Mouse (Mus musculus): Measurements from ENCODE around the gene Amh. TPM values are rescaled to one million over a fixed set of nuclear protein-coding genes. Genes with fewer than 3 reads are reported as not detected.

Gene Amh
- polyA plus RNA-seq, 1 experiment: 3.2 TPM

DNA sequence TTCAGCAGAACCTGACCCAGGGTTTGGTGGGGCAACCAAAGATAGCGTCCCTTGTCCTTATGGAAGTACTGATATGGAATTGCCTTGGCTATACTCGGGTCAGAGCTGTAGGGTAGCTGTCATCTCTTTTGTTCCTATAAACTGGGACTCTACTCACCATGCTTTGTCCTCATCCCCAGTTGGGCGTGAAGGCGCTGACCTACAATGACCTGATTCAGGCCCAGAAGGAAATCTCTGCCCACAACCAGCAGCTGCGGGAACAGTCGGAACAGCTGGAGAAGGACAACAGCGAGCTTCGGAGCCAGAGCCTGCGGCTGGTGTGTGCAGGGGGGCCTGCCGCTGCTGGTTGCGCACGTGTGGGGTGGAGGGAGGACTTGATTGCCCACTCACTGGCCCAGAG is 20.2 kb upstream of the Amh start:
- H3K27me3 ChIP-seq (ENCODE audit: control insufficient read depth, insufficient read depth, low read length): no peaks in the 10 kb centered on the region
- H3K27ac ChIP-seq (ENCODE audit: control insufficient read depth, insufficient read depth, low read depth, low read length): no peak overlapping the region
- H3K4me3 ChIP-seq (ENCODE audit: control insufficient read depth, low read depth, low read length): no peak overlapping the region
- TF ChIP-seq CTCF (IDR thresholded peaks at IDR 0.05; ENCODE audit: control insufficient read depth, insufficient read depth, insufficient replicate concordance, low read depth, low read length) (no peak), POLR2A (IDR thresholded peaks at IDR 0.05; ENCODE audit: control insufficient read depth, low read depth, low read length) (no peak)
- no peaks in the 10 kb centered on the region; the same call in none of the 2 replicates for H3K36me3 ChIP-seq (ENCODE audit: control insufficient read depth, insufficient read depth, low read length)
- H3K4me1 ChIP-seq (ENCODE audit: control insufficient read depth, insufficient read depth, low read length): no peaks in the 10 kb centered on the region

GRCm38 (mm10) chr10:80785963-80786362 is 19.1 kb upstream of the Amh start:
- H3K36me3 ChIP-seq (ENCODE audit: control insufficient read depth, insufficient read depth, low read length): no peaks in the 10 kb centered on the region; the same call in none of the 2 replicates
- H3K27me3 ChIP-seq (ENCODE audit: control insufficient read depth, insufficient read depth, low read length): no peaks in the 10 kb centered on the region
- H3K4me3 ChIP-seq (ENCODE audit: control insufficient read depth, low read depth, low read length): no peak overlapping the region
- TF ChIP-seq POLR2A (IDR thresholded peaks at IDR 0.05; ENCODE audit: control insufficient read depth, low read depth, low read length): no peak
- no peak for TF ChIP-seq CTCF (IDR thresholded peaks at IDR 0.05; ENCODE audit: control insufficient read depth, insufficient read depth, insufficient replicate concordance, low read depth, low read length)
- H3K4me1 ChIP-seq (ENCODE audit: control insufficient read depth, insufficient read depth, low read length): no peaks in the 10 kb centered on the region
- no peak overlapping the region for H3K27ac ChIP-seq (ENCODE audit: control insufficient read depth, insufficient read depth, low read depth, low read length)

DNA sequence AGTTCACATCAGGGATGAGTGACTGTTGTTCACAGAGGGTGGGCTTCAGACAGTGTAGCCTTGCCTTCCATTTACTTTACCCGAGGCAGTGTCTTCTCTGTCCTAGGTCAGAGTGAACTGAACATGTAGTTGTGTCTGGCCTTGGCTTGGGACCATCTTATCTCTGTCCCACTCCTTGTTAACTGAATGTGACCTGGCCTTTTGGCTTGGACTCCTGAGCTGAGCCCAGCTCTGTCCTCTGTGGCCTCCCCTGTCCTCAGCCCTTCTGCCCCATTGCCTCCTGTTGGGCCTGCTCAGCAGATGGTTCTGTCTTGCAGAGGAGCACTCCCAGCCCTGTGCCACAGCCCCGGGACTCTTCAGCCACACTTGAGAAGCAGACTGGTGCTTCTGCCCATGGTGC is 17.5 kb upstream of the Amh start:
- H3K4me3 ChIP-seq (ENCODE audit: control insufficient read depth, low read depth, low read length): no peak overlapping the region
- H3K27me3 ChIP-seq (ENCODE audit: control insufficient read depth, insufficient read depth, low read length): no peaks in the 10 kb centered on the region
- H3K4me1 ChIP-seq (ENCODE audit: control insufficient read depth, insufficient read depth, low read length): no peaks in the 10 kb centered on the region; the same call in none of the 2 replicates
- no peaks in the 10 kb centered on the region; the same call in none of the 2 replicates for H3K36me3 ChIP-seq (ENCODE audit: control insufficient read depth, insufficient read depth, low read length)
- no peak overlapping the region for H3K27ac ChIP-seq (ENCODE audit: control insufficient read depth, insufficient read depth, low read depth, low read length)
- TF ChIP-seq CTCF (IDR thresholded peaks at IDR 0.05; ENCODE audit: control insufficient read depth, insufficient read depth, insufficient replicate concordance, low read depth, low read length): no peak
- no peak for TF ChIP-seq POLR2A (IDR thresholded peaks at IDR 0.05; ENCODE audit: control insufficient read depth, low read depth, low read length)

DNA sequence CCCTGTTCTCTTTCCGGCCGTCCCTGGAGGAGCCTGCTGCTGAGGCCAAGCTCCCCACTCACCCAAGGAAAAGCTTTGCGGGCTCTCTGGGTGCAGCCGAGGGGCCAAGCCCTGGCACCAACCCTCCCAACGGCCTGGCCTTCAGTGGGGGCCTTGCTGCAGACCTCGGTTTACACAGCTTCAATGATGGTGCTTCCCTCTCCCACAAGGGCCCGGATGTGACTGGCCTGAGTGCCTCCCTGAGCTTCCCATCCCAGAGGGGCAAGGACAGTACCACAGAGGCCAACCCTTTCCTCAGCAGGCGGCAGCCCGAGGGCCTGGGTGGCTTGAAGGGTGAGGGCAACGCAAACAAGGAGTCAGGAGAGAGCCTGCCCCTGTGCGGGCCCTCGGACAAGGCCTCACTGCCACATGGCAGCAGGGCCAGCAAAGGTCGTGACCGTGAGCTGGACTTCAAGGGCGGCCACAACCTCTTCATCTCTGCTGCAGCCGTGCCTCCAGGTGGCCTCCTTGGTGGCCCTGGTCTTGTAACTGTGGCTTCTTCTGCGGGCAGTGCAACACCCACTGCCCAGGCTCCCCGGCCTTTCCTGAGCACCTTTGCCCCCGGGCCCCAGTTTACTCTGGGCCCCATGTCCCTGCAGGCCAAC is 14.2 kb upstream of the Amh start:
- Histone ChIP-seq H3K27me3 (ENCODE audit: control insufficient read depth, insufficient read depth, low read length) (no peaks in the 10 kb centered on the region), H3K4me3 (ENCODE audit: control insufficient read depth, low read depth, low read length) (no peak overlapping the region), H3K27ac (ENCODE audit: control insufficient read depth, insufficient read depth, low read depth, low read length) (no peak overlapping the region), H3K4me1 (ENCODE audit: control insufficient read depth, insufficient read depth, low read length) (no peaks in the 10 kb centered on the region; the same call in none of the 2 replicates), H3K36me3 (ENCODE audit: control insufficient read depth, insufficient read depth, low read length) (no peaks in the 10 kb centered on the region; the same call in 1 of the 2 replicates)
- TF ChIP-seq POLR2A (IDR thresholded peaks at IDR 0.05; ENCODE audit: control insufficient read depth, low read depth, low read length) (no peak), CTCF (IDR thresholded peaks at IDR 0.05; ENCODE audit: control insufficient read depth, insufficient read depth, insufficient replicate concordance, low read depth, low read length) (no peak; the same call in 1 of the 2 replicates)

GRCm38 (mm10) chr10:80791476-80792174 is 13.4 kb upstream of the Amh start:
- no peaks in the 10 kb centered on the region; the same call in none of the 2 replicates for H3K4me1 ChIP-seq (ENCODE audit: control insufficient read depth, insufficient read depth, low read length)
- TF ChIP-seq CTCF (IDR thresholded peaks at IDR 0.05; ENCODE audit: control insufficient read depth, insufficient read depth, insufficient replicate concordance, low read depth, low read length): no peak
- no peak for TF ChIP-seq POLR2A (IDR thresholded peaks at IDR 0.05; ENCODE audit: control insufficient read depth, low read depth, low read length)
- no peak overlapping the region for H3K4me3 ChIP-seq (ENCODE audit: control insufficient read depth, low read depth, low read length)
- no peaks in the 10 kb centered on the region for H3K27me3 ChIP-seq (ENCODE audit: control insufficient read depth, insufficient read depth, low read length)
- no peaks in the 10 kb centered on the region; the same call in 1 of the 2 replicates for H3K36me3 ChIP-seq (ENCODE audit: control insufficient read depth, insufficient read depth, low read length)
- H3K27ac ChIP-seq (ENCODE audit: control insufficient read depth, insufficient read depth, low read depth, low read length): no peak overlapping the region

- H3K4me1 ChIP-seq (ENCODE audit: control insufficient read depth, insufficient read depth, low read length): peaks cover 1% of the 10 kb centered on the region
- H3K36me3 ChIP-seq (ENCODE audit: control insufficient read depth, insufficient read depth, low read length): no peaks in the 10 kb centered on the region; the same call in 1 of the 2 replicates
- no peaks in the 10 kb centered on the region for H3K27me3 ChIP-seq (ENCODE audit: control insufficient read depth, insufficient read depth, low read length)
- no peak overlapping the region for H3K4me3 ChIP-seq (ENCODE audit: control insufficient read depth, low read depth, low read length)
- TF ChIP-seq CTCF (IDR thresholded peaks at IDR 0.05; ENCODE audit: control insufficient read depth, insufficient read depth, insufficient replicate concordance, low read depth, low read length): no peak
- TF ChIP-seq POLR2A (IDR thresholded peaks at IDR 0.05; ENCODE audit: control insufficient read depth, low read depth, low read length): no peak
- H3K27ac ChIP-seq (ENCODE audit: control insufficient read depth, insufficient read depth, low read depth, low read length): no peak overlapping the region
Measured at GRCm38 (mm10) chr10:80792175-80793032, 12.6 kb upstream of the Amh start.
